Mouse (Mus musculus): ENCODE data around the gene Ppcs.

Gene Ppcs

GRCm38 (mm10) chr4:119422294-119422964, at the start of gene Ppcs, which contains the start of gene Zmynd12:
Gene Ppcs (minus strand): TSS chr4:119422420.
Gene Zmynd12 (plus strand): TSS chr4:119422814.
- peak; percentile 93 to 96 for DNase-seq

- no peak for DNase-seq
Observed at GRCm38 (mm10) chr4:119467720-119468380, 45.6 kb upstream of the Ppcs start.

DNA sequence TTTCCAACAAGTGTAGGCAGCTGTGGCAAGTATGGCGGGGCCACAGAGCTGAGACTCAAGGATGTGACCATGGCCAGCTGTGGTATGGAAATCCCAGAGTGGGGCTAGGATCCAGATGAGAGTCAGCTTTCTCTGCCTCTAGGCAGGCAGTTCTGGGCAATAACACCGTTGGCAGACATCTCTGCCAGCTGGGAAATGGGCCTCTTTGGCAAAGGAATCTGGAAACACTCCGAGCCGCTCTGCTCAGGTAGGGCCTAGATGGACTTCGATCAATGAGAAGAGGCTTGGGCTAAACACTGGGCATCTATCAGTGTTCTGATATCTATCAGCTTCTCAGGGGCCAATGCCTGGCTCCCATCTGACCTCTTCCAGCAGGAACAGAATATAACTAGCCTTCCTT, 43.6 kb upstream of the Ppcs start:
- no peak for DNase-seq

- DNase-seq = peak; percentile 13 to 15
Observed at GRCm38 (mm10) chr4:119463756-119464419, 41.7 kb upstream of the Ppcs start.

- DNase-seq = peak; percentile 81 to 88
Observed at GRCm38 (mm10) chr4:119462858-119463755, 40.9 kb upstream of the Ppcs start.

DNA sequence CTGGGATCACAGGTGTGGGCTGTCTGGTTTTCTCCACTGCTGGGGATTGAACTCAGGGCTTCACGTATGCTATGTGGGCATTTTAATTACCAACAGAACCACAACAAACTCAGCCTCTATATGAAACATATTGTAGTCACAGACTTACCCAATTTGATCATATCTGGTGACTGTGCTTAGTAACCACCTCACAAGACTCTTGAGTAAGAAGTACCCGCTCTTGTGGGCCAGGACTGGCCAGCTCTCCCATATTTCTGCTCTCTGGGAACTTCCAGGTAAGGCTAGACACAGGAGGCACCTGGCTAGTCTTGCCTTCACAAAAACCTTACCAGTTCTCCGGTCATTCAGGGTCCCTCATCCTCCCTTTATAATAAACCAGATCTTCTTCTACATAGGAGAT, 40.2 kb upstream of the Ppcs start:
- DNase-seq = no peak

DNA sequence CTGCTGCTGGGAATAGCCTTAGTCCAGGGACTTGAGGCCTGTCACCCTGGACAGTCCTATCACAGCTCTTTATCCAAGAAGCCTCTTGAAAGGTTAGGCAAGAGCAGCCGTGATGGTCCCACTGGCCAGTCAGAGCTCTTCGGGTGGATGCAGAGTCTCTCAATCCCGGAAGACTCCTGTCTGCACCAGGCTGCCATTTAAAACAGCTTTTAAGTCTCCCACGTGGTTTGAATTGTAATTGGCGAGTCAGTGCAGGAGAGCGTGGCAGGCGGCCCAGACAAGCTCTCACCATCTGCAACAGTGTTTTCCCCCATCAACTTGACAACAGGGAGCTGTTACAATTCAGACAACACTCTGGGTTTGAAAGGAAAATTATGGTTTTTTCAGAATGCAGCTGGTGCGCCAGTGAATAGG, 38.5 kb upstream of the Ppcs start:
- DNase-seq = peak; percentile 67 to 79

- peak; percentile 62 to 68 for DNase-seq
Observed at GRCm38 (mm10) chr4:119460296-119460695, 38.1 kb upstream of the Ppcs start.

GRCm38 (mm10) chr4:119453533-119453932, 31.3 kb upstream of the Ppcs start:
- DNase-seq = no peak

DNA sequence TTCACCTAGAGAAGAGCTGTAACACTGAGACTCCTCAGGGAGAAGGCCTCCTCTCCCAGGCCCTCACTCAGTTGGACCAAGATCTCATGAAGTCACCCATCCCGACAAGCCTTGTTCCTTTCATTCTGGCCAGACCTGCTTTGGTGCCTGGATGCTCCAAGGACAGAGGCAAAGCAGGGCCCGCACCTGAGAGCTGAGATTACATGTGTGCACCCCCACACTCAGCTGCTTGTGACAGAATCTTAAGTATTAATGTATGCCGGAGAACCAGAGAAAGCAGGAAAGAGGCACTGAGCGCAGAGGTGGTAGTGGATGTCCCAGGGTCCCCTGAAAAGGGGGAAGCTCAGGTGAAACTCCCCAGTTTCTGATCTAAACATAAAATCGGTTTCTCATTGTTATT, 30.9 kb upstream of the Ppcs start:
- DNase-seq = no peak

DNA sequence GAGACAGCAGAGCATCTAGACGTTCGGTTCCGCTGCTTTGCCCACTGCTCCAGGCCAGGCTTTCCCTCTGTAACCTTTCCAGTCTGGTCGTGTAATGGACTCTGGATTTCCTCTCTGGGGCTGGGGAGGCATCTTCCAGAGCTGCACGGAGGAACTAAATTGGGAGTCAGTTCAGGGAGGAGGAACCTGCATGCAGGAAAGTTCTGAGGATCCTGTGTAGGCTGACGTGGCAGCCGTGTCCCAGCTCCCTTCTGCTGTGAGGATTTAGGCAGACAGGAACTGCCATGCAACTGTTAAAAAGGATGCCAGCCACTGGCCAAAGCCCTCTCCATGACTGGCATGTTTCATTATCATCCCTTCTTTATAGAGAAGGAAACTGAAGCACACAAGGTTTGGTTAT, 28.2 kb upstream of the Ppcs start:
- DNase-seq = no peak

DNA sequence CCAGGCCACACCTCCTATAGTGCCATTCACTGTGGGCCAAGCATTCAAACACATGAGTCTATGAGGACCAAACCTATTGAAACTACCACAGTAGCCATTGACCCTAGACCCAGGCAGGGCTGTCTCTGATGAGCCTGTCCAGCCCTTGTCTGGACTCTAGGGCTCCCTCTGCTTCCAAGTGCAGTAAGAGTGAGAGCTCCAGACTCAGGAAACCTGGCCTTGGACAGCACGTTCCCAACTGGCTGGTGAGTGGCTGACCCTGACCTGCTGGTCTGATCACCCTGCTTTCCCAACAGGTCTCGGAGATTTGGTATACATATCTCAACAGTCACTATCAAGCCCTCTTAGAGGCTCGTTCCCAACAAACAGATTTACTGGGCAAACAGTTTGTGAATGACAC, 25.6 kb upstream of the Ppcs start:
- DNase-seq = no peak

DNA sequence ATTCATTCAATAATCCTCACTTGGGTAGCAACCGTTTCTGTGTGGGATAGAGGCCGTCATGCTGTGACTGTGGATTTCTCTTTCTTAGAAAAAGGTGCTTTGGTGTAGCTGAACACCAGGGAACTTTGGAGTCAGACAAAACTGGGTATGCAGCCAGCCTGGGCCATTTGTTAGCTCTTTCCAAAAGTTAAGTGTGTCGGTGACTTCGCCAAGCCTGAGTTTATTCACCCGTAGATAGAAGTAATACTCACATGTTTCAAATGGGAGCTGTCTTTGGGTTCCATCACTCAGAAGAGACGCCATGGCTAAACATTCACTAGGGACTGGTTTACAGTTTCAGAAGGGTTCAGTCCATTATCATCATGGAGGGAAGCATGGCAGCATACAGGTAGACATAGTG, 25.0 kb upstream of the Ppcs start:
- no peak for DNase-seq

- no peak for DNase-seq
Observed at GRCm38 (mm10) chr4:119442539-119442938, 20.3 kb upstream of the Ppcs start.

GRCm38 (mm10) chr4:119441836-119442235, 19.6 kb upstream of the Ppcs start:
- no peak for DNase-seq

DNA sequence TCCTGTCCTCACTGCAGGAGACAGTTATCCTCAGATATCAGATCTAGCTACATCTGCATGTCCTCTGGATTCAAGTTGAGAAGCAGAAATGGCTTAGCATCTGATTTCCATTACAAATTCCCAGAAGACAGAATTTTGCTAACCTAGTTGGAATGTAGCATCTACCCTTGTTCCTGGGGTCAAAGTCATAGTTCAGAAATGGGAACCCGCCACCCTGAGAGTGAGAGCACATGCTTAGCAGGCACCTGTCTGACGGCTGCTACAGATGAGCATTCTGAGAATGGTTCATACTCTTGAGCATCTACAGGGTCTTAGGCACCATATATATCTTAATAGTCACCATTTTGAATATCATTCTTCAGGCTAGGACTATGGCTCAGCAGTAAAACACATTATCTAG, 15.7 kb upstream of the Ppcs start:
- no peak for DNase-seq

GRCm38 (mm10) chr4:119430678-119431077, 8.5 kb upstream of the Ppcs start:
- DNase-seq = peak; percentile 71 to 76

DNA sequence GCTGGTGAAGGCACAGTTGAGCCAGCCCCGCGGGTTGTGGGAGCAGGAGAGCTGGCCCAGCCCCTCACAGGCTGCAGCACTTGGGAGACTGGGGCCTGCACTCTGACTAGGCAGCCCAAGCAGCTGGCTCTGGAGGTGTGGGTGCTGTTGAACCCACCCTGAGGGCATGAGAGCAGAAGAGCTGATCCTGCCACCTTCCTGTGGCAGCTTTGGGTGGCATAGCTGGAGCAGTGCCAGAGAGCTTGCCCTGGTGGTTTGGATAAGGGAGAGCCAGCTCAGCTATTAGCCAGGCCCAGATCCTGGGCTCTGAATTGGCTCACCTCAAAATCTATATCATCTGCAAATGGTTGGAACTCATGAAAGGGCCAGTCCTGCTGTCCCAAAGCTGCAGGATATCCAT, 5.5 kb upstream of the Ppcs start:
- peak; percentile 15 to 44 for DNase-seq

DNA sequence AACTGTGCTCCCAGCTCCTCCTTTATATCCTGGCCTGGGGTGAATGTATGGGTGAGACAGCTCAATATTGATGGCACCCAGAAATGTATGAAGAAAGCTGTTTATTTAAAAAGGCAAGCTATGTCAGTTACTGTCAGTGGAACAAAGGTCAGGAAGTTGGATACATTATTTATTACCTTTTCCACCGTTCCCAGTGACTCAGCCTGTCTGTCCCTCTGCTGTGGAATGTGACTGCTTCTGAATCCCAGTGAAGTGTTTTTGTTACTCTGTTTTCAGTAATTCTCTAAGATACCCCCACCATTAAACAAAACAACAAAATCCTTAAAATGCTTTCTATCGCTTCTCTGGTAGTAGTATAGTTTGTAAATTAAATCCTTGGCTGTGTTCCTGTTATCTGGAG, 3.4 kb upstream of the Ppcs start:
- DNase-seq = no peak

GRCm38 (mm10) chr4:119425077-119425476, 2.9 kb upstream of the Ppcs start:
- DNase-seq = no peak

DNA sequence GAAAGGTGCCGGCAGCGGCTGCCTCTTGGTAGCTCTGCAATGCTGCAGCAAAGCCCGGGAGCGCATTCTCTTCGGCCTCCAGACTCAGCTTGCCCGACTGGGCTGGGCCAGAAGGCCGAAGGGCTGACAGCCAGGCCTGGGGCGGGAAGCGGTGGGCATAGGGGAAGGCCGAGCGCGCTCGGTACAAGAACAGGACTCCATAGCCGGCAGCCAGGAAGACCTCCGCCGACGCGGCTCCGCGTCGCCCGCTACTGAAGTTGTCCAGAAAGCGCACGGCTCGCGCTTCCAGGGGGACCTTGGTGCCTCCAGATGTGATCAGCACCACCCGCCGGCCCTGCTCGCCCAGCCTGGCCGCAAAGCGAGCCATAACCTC, 313 bp downstream of the Ppcs start:
- no peak for DNase-seq

- no peak for DNase-seq
Observed at GRCm38 (mm10) chr4:119421191-119421590, 1.0 kb downstream of the Ppcs start.

DNA sequence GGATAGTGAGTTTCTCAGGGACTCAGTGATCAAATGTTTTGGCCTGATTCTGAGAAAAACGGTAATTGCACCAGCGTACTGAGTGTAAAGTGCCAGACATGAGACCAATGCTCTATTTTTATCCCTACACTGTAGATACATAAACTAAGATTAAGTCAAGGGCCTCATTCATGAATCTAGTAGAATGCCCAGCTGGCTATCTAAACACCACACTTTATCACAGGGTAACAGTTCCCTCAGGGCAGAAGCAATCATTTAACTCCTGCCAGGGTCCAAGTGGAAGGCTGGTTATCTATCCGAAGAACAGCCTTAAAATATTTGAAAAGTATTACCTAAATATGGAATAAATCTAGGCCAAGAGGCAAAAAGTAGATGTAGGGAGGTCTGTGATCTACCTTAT, 4.3 kb downstream of the Ppcs start:
- no peak for DNase-seq
